Mouse (Mus musculus): ENCODE results near the gene Esyt2.

GRCm38 (mm10) chr12:116421656-116422055 is 140.7 kb downstream of the Esyt2 start:
- TF ChIP-seq GATA1 (IDR thresholded peaks at IDR 0.05; ENCODE audit: low read length) (no peak), TAL1 (IDR thresholded peaks at IDR 0.05; ENCODE audit: low read length) (no peak)
